Mouse (Mus musculus): Measurements from ENCODE around the gene Gria1. TPM values are rescaled to one million over a fixed set of nuclear protein-coding genes. Genes with fewer than 3 reads are reported as not detected.

Gria1 gene
- polyA plus RNA-seq, 1 experiment from 2014 or later = 10.9 TPM

GRCm38 (mm10) chr11:57072171-57072570 lies 61.0 kb downstream of the Gria1 start:
- H3K9me3 ChIP-seq = no peaks in the 10 kb centered on the region
- 61% methylated on average over 6 of the region's 6 CpGs for WGBS
- no peak for ATAC-seq (ENCODE audit: low FRiP score, low read depth)
- H3K9ac ChIP-seq = no peak overlapping the region
- H3K36me3 ChIP-seq = no peaks in the 10 kb centered on the region
- no peaks in the 10 kb centered on the region for H3K4me1 ChIP-seq
- 0 out of 2 replicates have a peak overlapping the region, but pooled peaks have one; percentile 2 for H3K27ac ChIP-seq
- no peak overlapping the region for H3K4me3 ChIP-seq
- H3K27me3 ChIP-seq (replicated peaks) = no peaks in the 10 kb centered on the region
- no peak overlapping the region for H3K4me2 ChIP-seq (replicated peaks)

GRCm38 (mm10) chr11:57079423-57079822 lies 68.2 kb downstream of the Gria1 start:
- Histone ChIP-seq H3K36me3 (no peaks in the 10 kb centered on the region), H3K4me3 (no peak overlapping the region), H3K27me3 (replicated peaks) (no peaks in the 10 kb centered on the region), H3K27ac (no peak overlapping the region), H3K4me2 (replicated peaks) (no peak overlapping the region), H3K4me1 (no peaks in the 10 kb centered on the region), H3K9ac (no peak overlapping the region), H3K9me3 (no peaks in the 10 kb centered on the region)
- 86% methylated on average over 3 of the region's 3 CpGs for WGBS
- ATAC-seq (ENCODE audit: low FRiP score, low read depth) = no peak

GRCm38 (mm10) chr11:57089527-57089926 lies 78.3 kb downstream of the Gria1 start:
- Histone ChIP-seq H3K4me2 (replicated peaks) (no peak overlapping the region), H3K27me3 (replicated peaks) (no peaks in the 10 kb centered on the region), H3K27ac (no peak overlapping the region), H3K4me1 (no peaks in the 10 kb centered on the region), H3K9me3 (no peaks in the 10 kb centered on the region; the same call in 1 of the 2 replicates), H3K4me3 (no peak overlapping the region), H3K9ac (no peak overlapping the region), H3K36me3 (no peaks in the 10 kb centered on the region)
- no peak for ATAC-seq (ENCODE audit: low FRiP score, low read depth)
- WGBS = 52% methylated on average over 5 of the region's 5 CpGs

- H3K4me3 ChIP-seq = no peak overlapping the region
- no peaks in the 10 kb centered on the region for H3K27me3 ChIP-seq (replicated peaks)
- H3K36me3 ChIP-seq = no peaks in the 10 kb centered on the region
- H3K4me2 ChIP-seq (replicated peaks) = no peak overlapping the region
- no peaks in the 10 kb centered on the region; the same call in 1 of the 2 replicates for H3K9me3 ChIP-seq
- no peak overlapping the region for H3K9ac ChIP-seq
- no peaks in the 10 kb centered on the region for H3K4me1 ChIP-seq
- no peak overlapping the region for H3K27ac ChIP-seq
- no peak for ATAC-seq (ENCODE audit: low FRiP score, low read depth)
These were observed 79.5 kb downstream of the Gria1 start for GRCm38 (mm10) chr11:57090705-57091104.

- WGBS = 73% methylated on average over 3 of the region's 3 CpGs
- H3K4me2 ChIP-seq (replicated peaks) = no peak overlapping the region
- H3K9ac ChIP-seq = no peak overlapping the region
- H3K4me1 ChIP-seq = no peaks in the 10 kb centered on the region
- H3K27ac ChIP-seq = no peak overlapping the region
- H3K27me3 ChIP-seq (replicated peaks) = no peaks in the 10 kb centered on the region
- H3K4me3 ChIP-seq = no peak overlapping the region
- no peaks in the 10 kb centered on the region for H3K36me3 ChIP-seq
- no peaks in the 10 kb centered on the region; the same call in 1 of the 2 replicates for H3K9me3 ChIP-seq
- ATAC-seq (ENCODE audit: low FRiP score, low read depth) = no peak
These were observed 80.2 kb downstream of the Gria1 start for GRCm38 (mm10) chr11:57091276-57091914.

- Histone ChIP-seq H3K4me2 (replicated peaks) (no peak overlapping the region), H3K9ac (no peak overlapping the region), H3K27me3 (replicated peaks) (no peaks in the 10 kb centered on the region), H3K9me3 (no peaks in the 10 kb centered on the region), H3K4me1 (no peaks in the 10 kb centered on the region), H3K27ac (no peak overlapping the region), H3K4me3 (no peak overlapping the region), H3K36me3 (no peaks in the 10 kb centered on the region)
- WGBS = 87% methylated on average over 5 of the region's 5 CpGs
- ATAC-seq (ENCODE audit: low FRiP score, low read depth) = no peak
These were observed 89.3 kb downstream of the Gria1 start for GRCm38 (mm10) chr11:57100491-57100890.

- no peak overlapping the region for H3K9ac ChIP-seq
- H3K27ac ChIP-seq = no peak overlapping the region
- no peaks in the 10 kb centered on the region for H3K4me1 ChIP-seq
- ATAC-seq (ENCODE audit: low FRiP score, low read depth) = no peak
- H3K27me3 ChIP-seq (replicated peaks) = no peaks in the 10 kb centered on the region
- no peaks in the 10 kb centered on the region for H3K9me3 ChIP-seq
- no peak overlapping the region for H3K4me2 ChIP-seq (replicated peaks)
- no peak overlapping the region for H3K4me3 ChIP-seq
- H3K36me3 ChIP-seq = no peaks in the 10 kb centered on the region
- 79% methylated on average over 5 of the region's 5 CpGs for WGBS
These were observed 92.6 kb downstream of the Gria1 start for GRCm38 (mm10) chr11:57103751-57104254.

GRCm38 (mm10) chr11:57105683-57106082 lies 94.5 kb downstream of the Gria1 start:
- H3K9me3 ChIP-seq = no peaks in the 10 kb centered on the region
- ATAC-seq (ENCODE audit: low FRiP score, low read depth) = no peak
- no peak overlapping the region for H3K4me3 ChIP-seq
- no peak overlapping the region for H3K27ac ChIP-seq
- no peak overlapping the region for H3K9ac ChIP-seq
- H3K27me3 ChIP-seq (replicated peaks) = no peaks in the 10 kb centered on the region
- no peaks in the 10 kb centered on the region for H3K4me1 ChIP-seq
- no peak overlapping the region for H3K4me2 ChIP-seq (replicated peaks)
- 85% methylated on average over 3 of the region's 3 CpGs for WGBS
- no peaks in the 10 kb centered on the region for H3K36me3 ChIP-seq

- 82% methylated on average over 8 of the region's 8 CpGs for WGBS
- H3K36me3 ChIP-seq = no peaks in the 10 kb centered on the region
- H3K27ac ChIP-seq = no peak overlapping the region
- ATAC-seq (ENCODE audit: low FRiP score, low read depth) = no peak
- no peak overlapping the region for H3K9ac ChIP-seq
- no peaks in the 10 kb centered on the region for H3K9me3 ChIP-seq
- no peak overlapping the region for H3K4me2 ChIP-seq (replicated peaks)
- no peak overlapping the region for H3K4me3 ChIP-seq
- no peaks in the 10 kb centered on the region for H3K4me1 ChIP-seq
- no peaks in the 10 kb centered on the region for H3K27me3 ChIP-seq (replicated peaks)
These were observed 101.2 kb downstream of the Gria1 start for GRCm38 (mm10) chr11:57112386-57112785.

- no peaks in the 10 kb centered on the region for H3K27me3 ChIP-seq (replicated peaks)
- H3K27ac ChIP-seq = no peak overlapping the region
- H3K36me3 ChIP-seq = no peaks in the 10 kb centered on the region
- 91% methylated on average over 5 of the region's 5 CpGs for WGBS
- ATAC-seq (ENCODE audit: low FRiP score, low read depth) = no peak
- H3K4me1 ChIP-seq = no peaks in the 10 kb centered on the region
- no peak overlapping the region for H3K4me2 ChIP-seq (replicated peaks)
- H3K9ac ChIP-seq = no peak overlapping the region
- H3K4me3 ChIP-seq = no peak overlapping the region
- H3K9me3 ChIP-seq = no peaks in the 10 kb centered on the region
These were observed 103.2 kb downstream of the Gria1 start for GRCm38 (mm10) chr11:57114410-57114809.

GRCm38 (mm10) chr11:57127066-57127465 lies 115.9 kb downstream of the Gria1 start:
- H3K9ac ChIP-seq = no peak overlapping the region
- H3K4me2 ChIP-seq (replicated peaks) = no peak overlapping the region
- no peaks in the 10 kb centered on the region for H3K36me3 ChIP-seq
- H3K27me3 ChIP-seq (replicated peaks) = no peaks in the 10 kb centered on the region
- H3K4me3 ChIP-seq = no peak overlapping the region
- WGBS = 76% methylated on average over 8 of the region's 8 CpGs
- peaks cover 4% of the 10 kb centered on the region; the same call in 1 of the 2 replicates for H3K4me1 ChIP-seq
- no peak for ATAC-seq (ENCODE audit: low FRiP score, low read depth)
- H3K9me3 ChIP-seq = no peaks in the 10 kb centered on the region
- no peak overlapping the region for H3K27ac ChIP-seq

- no peaks in the 10 kb centered on the region for H3K36me3 ChIP-seq
These were observed 129.1 kb downstream of the Gria1 start for GRCm38 (mm10) chr11:57140162-57140780.

GRCm38 (mm10) chr11:57143681-57144080 lies 132.5 kb downstream of the Gria1 start:
- Histone ChIP-seq H3K4me3 (no peak overlapping the region), H3K4me1 (peaks cover 7% of the 10 kb centered on the region; the same call in 1 of the 2 replicates), H3K9me3 (no peaks in the 10 kb centered on the region), H3K36me3 (no peaks in the 10 kb centered on the region), H3K4me2 (replicated peaks) (no peak overlapping the region), H3K9ac (no peak overlapping the region), H3K27ac (no peak overlapping the region), H3K27me3 (replicated peaks) (no peaks in the 10 kb centered on the region)
- no peak for ATAC-seq (ENCODE audit: low FRiP score, low read depth)
- WGBS = 69% methylated on average over 5 of the region's 5 CpGs

More at GRCm38 (mm10) chr11:57140162-57140780, 129.1 kb downstream of the Gria1 start:
- no peak overlapping the region for H3K4me3 ChIP-seq
- H3K27ac ChIP-seq = no peak overlapping the region
- H3K9me3 ChIP-seq = no peaks in the 10 kb centered on the region
- WGBS = 87% methylated on average over 14 of the region's 14 CpGs
- no peak for ATAC-seq (ENCODE audit: low FRiP score, low read depth)
- no peaks in the 10 kb centered on the region for H3K27me3 ChIP-seq (replicated peaks)
- peaks cover 4% of the 10 kb centered on the region; the same call in 1 of the 2 replicates for H3K4me1 ChIP-seq
- H3K4me2 ChIP-seq (replicated peaks) = no peak overlapping the region
- no peak overlapping the region for H3K9ac ChIP-seq

Measured in neural tube, embryonic 12.5 days (tissue).